Mouse (Mus musculus) small intestine, adult 2 months (tissue): ENCODE measurements at regions not wholly inside any gene's neighbourhood (a gene's known extent, or its start where the extent isn't known, plus 50 kb on each side); places are given as distances from the start of the nearest gene placed in this dataset.

Experiments
- CTCF ChIP-seq: fragments of 200-500 bp; IDR thresholded peaks from 2 replicates; pipeline ENCODE4 v1.5.1; 2012; ENCODE audit warnings: low read depth, mild to moderate bottlenecking, control low read depth, inconsistent platforms, low read length, moderate library complexity, mixed read lengths; ENCODE audit not compliant: insufficient replicate concordance, insufficient read length; ENCODE audit errors: extremely low read depth
- POLR2A ChIP-seq: fragments of 200-500 bp; IDR thresholded peaks from 2 replicates; pipeline ENCODE4 v1.6.1; 2012; ENCODE audit warnings: low read depth, mild to moderate bottlenecking, control low read depth, inconsistent platforms, low read length, moderate library complexity

DNA sequence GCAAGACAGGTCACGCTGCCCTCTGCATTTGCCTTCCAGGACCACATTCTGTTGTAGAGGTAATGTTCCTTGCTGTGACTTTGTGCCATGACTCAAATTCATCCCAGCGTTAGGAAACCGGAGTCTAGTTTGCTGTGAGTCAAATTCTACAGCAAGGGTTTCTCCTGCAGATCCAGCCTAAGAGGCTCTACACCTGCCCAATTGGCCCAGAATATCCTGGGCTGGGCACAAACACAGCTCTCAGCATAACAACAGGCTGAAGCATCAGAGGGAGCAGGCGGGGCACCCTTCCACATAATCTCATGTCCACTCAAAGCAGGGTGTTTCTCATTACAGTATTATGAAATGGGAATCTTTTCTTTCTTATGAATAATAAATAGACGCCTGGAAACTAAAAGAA lies 220.2 kb upstream of the Pard3b start:
- no peak for TF ChIP-seq CTCF
- TF ChIP-seq POLR2A = no peak
